Mouse (Mus musculus): ENCODE measurements at regions not wholly inside any gene's neighbourhood (a gene's known extent, or its start where the extent isn't known, plus 50 kb on each side); places are given as distances from the start of the nearest gene placed in this dataset.
A peak's percentile ranks its signal among the peaks of the same experiment; 100 is the strongest.

GRCm38 (mm10) chr15:62220620-62221019 is 1297.8 kb upstream of the A1bg start:
- TF ChIP-seq MXI1 (IDR thresholded peaks at IDR 0.05; ENCODE audit: low read depth, low read length) = no peak
- TF ChIP-seq POLR2A (IDR thresholded peaks at IDR 0.05; ENCODE audit: control insufficient read depth in 1 of 2, insufficient read depth in 1 of 2, low read depth in 1 of 2, low read length in 2 of 2, poor library complexity in 1 of 2) = peak in 1 of 2 experiments; percentile 56; a peak in 2 of 4 replicates
- 0 out of 6 replicates have a peak, but pooled peaks of 1 of the 3 experiments have one; percentile 9 for TF ChIP-seq CTCF (IDR thresholded peaks at IDR 0.05 in 2 of 3, conservative IDR thresholded peaks at IDR 0.05 in 1 of 3; ENCODE audit: control insufficient read depth in 1 of 3, insufficient read depth in 1 of 3, low read depth in 2 of 3, low read length in 3 of 3, poor library complexity in 1 of 3, severe bottlenecking in 1 of 3)
- Histone ChIP-seq H3K36me3 (ENCODE audit: control insufficient read depth in 1 of 2, insufficient read depth in 2 of 2, low read length in 2 of 2) (peaks cover 30 to 91% of the 10 kb centered on the region in 2 experiments), H3K9me3 (replicated peaks; ENCODE audit: insufficient read depth, low read length) (no peaks in the 10 kb centered on the region), H3K79me2 (ENCODE audit: control insufficient read depth, insufficient read depth, low read length, poor library complexity) (peaks cover 72% of the 10 kb centered on the region), H3K4me1 (ENCODE audit: control insufficient read depth in 1 of 2, insufficient read depth in 2 of 2, low read length in 2 of 2) (peaks cover 26 to 80% of the 10 kb centered on the region in 2 experiments), H3K4me3 (ENCODE audit: control insufficient read depth in 1 of 2, insufficient read depth in 1 of 2, low read depth in 2 of 2, low read length in 2 of 2) (peak overlapping the region; percentile 34 to 72), H3K9ac (ENCODE audit: control insufficient read depth, low read depth, low read length, poor library complexity, severe bottlenecking) (peak overlapping the region; percentile 78), H3K27me3 (ENCODE audit: control insufficient read depth in 1 of 2, insufficient read depth in 2 of 2, low read length in 2 of 2) (no peaks in the 10 kb centered on the region), H3K27ac (ENCODE audit: control insufficient read depth, low read depth, low read length) (peak overlapping the region; percentile 99)
- no peak for DNase-seq (ENCODE audit: low read depth, low spot score)

GRCm38 (mm10) chr15:62219934-62220540 is 1297.2 kb upstream of the A1bg start:
- H3K27ac ChIP-seq (ENCODE audit: control insufficient read depth, low read depth, low read length) = peak overlapping the region; percentile 99

DNA sequence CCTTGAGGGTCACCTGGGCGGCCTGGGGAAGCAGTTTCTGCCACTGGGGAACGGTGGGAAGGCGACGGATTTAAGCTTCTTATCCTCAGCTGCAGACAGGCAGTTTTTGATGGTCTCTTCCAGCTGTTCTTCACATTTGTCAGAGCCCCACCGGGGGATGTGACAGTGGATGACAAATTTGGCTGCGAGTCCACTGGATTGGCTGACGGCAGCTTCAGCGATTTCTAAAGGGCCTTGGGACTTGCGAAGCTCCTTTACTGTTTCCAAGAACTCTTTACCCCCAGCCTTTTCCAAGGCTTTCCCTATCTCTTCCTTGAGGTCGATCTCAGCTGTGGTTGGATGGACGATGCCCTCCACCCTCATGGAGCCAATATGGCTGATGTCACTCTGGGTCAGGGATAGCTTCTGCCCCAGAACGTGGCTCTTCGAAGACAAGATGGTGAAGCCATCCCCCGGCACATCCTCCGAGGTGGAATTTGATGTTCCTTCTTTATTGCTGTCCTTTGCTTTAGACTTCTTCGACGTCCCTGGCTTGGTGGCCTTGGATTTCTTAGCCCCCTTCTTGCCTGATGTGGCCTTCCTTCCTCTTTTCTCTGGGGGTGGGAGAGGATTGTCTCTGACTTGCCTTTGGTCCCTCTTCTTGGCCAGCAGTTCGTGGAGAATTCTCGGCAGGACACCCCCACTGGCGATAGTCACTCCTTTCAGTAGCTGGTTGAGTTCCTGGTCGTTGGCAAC is 1295.7 kb upstream of the A1bg start:
- peak; percentile 67 for DNase-seq (ENCODE audit: low read depth, low spot score)
- TF ChIP-seq TBP (IDR thresholded peaks at IDR 0.05; ENCODE audit: low read depth, low read length) (0 out of 2 replicates have a peak, but pooled peaks have one; percentile 15), POLR2A (IDR thresholded peaks at IDR 0.05; ENCODE audit: control insufficient read depth in 1 of 2, insufficient read depth in 1 of 2, low read depth in 1 of 2, low read length in 2 of 2, poor library complexity in 1 of 2) (peak in 1 of 2 experiments; percentile 55; a peak in 2 of 4 replicates), TAL1 (IDR thresholded peaks at IDR 0.05; ENCODE audit: low read length) (no peak)
- Histone ChIP-seq H3K27me3 (ENCODE audit: control insufficient read depth in 1 of 2, insufficient read depth in 2 of 2, low read length in 2 of 2) (no peaks in the 10 kb centered on the region), H3K4me3 (ENCODE audit: control insufficient read depth in 1 of 2, insufficient read depth in 1 of 2, low read depth in 2 of 2, low read length in 2 of 2) (peak overlapping the region; percentile 34 to 72; a peak in 3 of 4 replicates), H3K4me1 (ENCODE audit: control insufficient read depth in 1 of 2, insufficient read depth in 2 of 2, low read length in 2 of 2) (peaks cover 12 to 77% of the 10 kb centered on the region in 2 experiments), H3K79me2 (ENCODE audit: control insufficient read depth, insufficient read depth, low read length, poor library complexity) (peaks cover 75% of the 10 kb centered on the region), H3K9ac (ENCODE audit: control insufficient read depth, low read depth, low read length, poor library complexity, severe bottlenecking) (peak overlapping the region; percentile 78), H3K27ac (ENCODE audit: control insufficient read depth, low read depth, low read length) (peak overlapping the region; percentile 99), H3K36me3 (ENCODE audit: control insufficient read depth in 1 of 2, insufficient read depth in 2 of 2, low read length in 2 of 2) (peaks cover 16 to 87% of the 10 kb centered on the region in 2 experiments), H3K9me3 (replicated peaks; ENCODE audit: insufficient read depth, low read length) (no peaks in the 10 kb centered on the region)

More at GRCm38 (mm10) chr15:62219934-62220540, 1297.2 kb upstream of the A1bg start:
- Histone ChIP-seq H3K4me1 (ENCODE audit: control insufficient read depth in 1 of 2, insufficient read depth in 2 of 2, low read length in 2 of 2) (peaks cover 22 to 85% of the 10 kb centered on the region in 2 experiments), H3K4me3 (ENCODE audit: control insufficient read depth in 1 of 2, insufficient read depth in 1 of 2, low read depth in 2 of 2, low read length in 2 of 2) (peak overlapping the region; percentile 34 to 72), H3K79me2 (ENCODE audit: control insufficient read depth, insufficient read depth, low read length, poor library complexity) (peaks cover 76% of the 10 kb centered on the region), H3K9ac (ENCODE audit: control insufficient read depth, low read depth, low read length, poor library complexity, severe bottlenecking) (peak overlapping the region; percentile 78), H3K36me3 (ENCODE audit: control insufficient read depth in 1 of 2, insufficient read depth in 2 of 2, low read length in 2 of 2) (peaks cover 24 to 91% of the 10 kb centered on the region in 2 experiments), H3K27me3 (ENCODE audit: control insufficient read depth in 1 of 2, insufficient read depth in 2 of 2, low read length in 2 of 2) (no peaks in the 10 kb centered on the region), H3K9me3 (replicated peaks; ENCODE audit: insufficient read depth, low read length) (no peaks in the 10 kb centered on the region)
- TF ChIP-seq TBP (IDR thresholded peaks at IDR 0.05; ENCODE audit: low read depth, low read length) (0 out of 2 replicates have a peak, but pooled peaks have one; percentile 24), MYB (IDR thresholded peaks at IDR 0.05; ENCODE audit: low read depth, low read length) (no peak), MXI1 (IDR thresholded peaks at IDR 0.05; ENCODE audit: low read depth, low read length) (no peak), ZKSCAN1 (IDR thresholded peaks at IDR 0.05; ENCODE audit: low read depth, low read length) (no peak), TCF12 (IDR thresholded peaks at IDR 0.05; ENCODE audit: low read depth, low read length) (no peak), POLR2AphosphoS5 (IDR thresholded peaks at IDR 0.05; ENCODE audit: borderline replicate concordance, low read depth, low read length) (no peak), HCFC1 (IDR thresholded peaks at IDR 0.05; ENCODE audit: low read depth, low read length) (no peak), MYC (IDR thresholded peaks at IDR 0.05; ENCODE audit: low read depth, low read length) (no peak), NRF1 (IDR thresholded peaks at IDR 0.05; ENCODE audit: insufficient read depth, low read depth, low read length, poor library complexity, severe bottlenecking) (no peak), MAX (IDR thresholded peaks at IDR 0.05; ENCODE audit: low read length) (no peak), POLR2A (IDR thresholded peaks at IDR 0.05; ENCODE audit: control insufficient read depth in 1 of 2, insufficient read depth in 1 of 2, low read depth in 1 of 2, low read length in 2 of 2, poor library complexity in 1 of 2) (peak in 1 of 2 experiments; percentile 35; a peak in 1 of 4 replicates), USF1 (IDR thresholded peaks at IDR 0.05; ENCODE audit: low read depth, low read length) (no peak), SMC3 (IDR thresholded peaks at IDR 0.05; ENCODE audit: low read depth, low read length) (no peak), ETS1 (IDR thresholded peaks at IDR 0.05; ENCODE audit: low read depth, low read length) (no peak), CHD2 (IDR thresholded peaks at IDR 0.05; ENCODE audit: low read length) (no peak), ELF1 (IDR thresholded peaks at IDR 0.05; ENCODE audit: low read depth, low read length) (no peak), TAL1 (IDR thresholded peaks at IDR 0.05; ENCODE audit: low read length) (peak; percentile 60), JUND (IDR thresholded peaks at IDR 0.05; ENCODE audit: low read depth, low read length) (no peak), GABPA (IDR thresholded peaks at IDR 0.05; ENCODE audit: low read depth, low read length) (no peak), RAD21 (IDR thresholded peaks at IDR 0.05; ENCODE audit: low read depth, low read length) (no peak), MAFK (IDR thresholded peaks at IDR 0.05; ENCODE audit: borderline replicate concordance, low read depth, low read length) (no peak)
- DNase-seq (ENCODE audit: low read depth, low spot score) = peak; percentile 79
